Mouse (Mus musculus): Measurements from ENCODE around the gene Hamp2. TPM values are rescaled to one million over a fixed set of nuclear protein-coding genes. Genes with fewer than 3 reads are reported as not detected.
A peak's percentile ranks its signal among the peaks of the same experiment; 100 is the strongest.
"Not testable (repeated sequence)": the region's sequence is repeated elsewhere in the genome, so short reads cannot be mapped to it uniquely, and the experiment has no call there.

Gene Hamp2
- not detected in 2 replicates for polyA plus RNA-seq (2012; ENCODE audit: insufficient read depth, low replicate concordance)

- not testable (repeated sequence) for H3K36me3 ChIP-seq (replicated peaks; ENCODE audit: low read length); H3K4me1 ChIP-seq
Measured at GRCm38 (mm10) chr7:30924581-30924980, at the start of gene Hamp2. Gene Hamp2 (minus strand): TSS chr7:30924681.

DNA sequence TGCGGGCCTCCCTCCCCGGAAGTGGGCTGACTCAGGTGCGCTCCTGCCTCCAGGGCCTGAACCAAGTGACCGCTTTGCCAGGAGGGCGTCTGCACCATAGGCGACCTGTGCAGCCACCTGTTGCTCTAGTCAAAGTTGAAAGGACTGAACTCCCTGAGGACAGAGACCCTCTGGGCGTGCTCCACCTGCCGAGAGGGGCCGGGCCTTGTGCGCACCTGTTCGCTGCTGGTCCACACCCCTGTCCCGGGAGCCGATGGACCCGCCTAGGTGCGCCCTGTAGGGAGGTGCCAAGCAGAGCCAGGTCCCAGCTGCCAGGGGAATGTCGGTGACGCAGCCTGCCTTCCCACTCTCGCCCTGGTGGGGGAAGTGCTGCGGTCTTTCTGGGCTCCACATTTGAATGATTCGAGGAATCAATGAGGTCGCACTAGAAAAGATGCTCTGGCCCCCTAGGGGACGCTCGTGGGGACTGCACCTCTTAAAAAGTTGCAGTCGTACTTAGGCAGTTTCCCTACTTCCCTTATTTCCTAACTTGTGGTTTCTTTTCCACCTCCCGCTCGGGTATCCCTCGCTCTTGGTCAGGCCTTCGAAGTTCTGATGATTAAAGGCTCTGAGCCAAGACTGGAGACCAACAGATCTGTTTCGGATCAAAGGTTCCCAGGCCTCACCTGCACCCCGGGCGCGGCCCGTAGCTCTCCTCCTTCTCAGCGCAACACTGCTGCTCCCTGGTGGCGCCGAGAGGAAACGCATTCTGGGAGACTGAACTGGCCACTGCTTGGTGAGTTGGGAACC lies 49.2 kb upstream of the Hamp2 start, which contains the start of gene Fam187b:
TSS of gene Fam187b (plus strand) at position 290 of the 789 bp plus-strand sequence.
- Histone ChIP-seq H3K36me3 (replicated peaks; ENCODE audit: low read length) (no peaks in the 10 kb centered on the region), H3K9me3 (peaks cover 2% of the 10 kb centered on the region; the same call in 1 of the 2 replicates), H3K27me3 (replicated peaks) (peaks cover 22% of the 10 kb centered on the region), H3K4me1 (peaks cover 23% of the 10 kb centered on the region), H3K4me3 (replicated peaks) (peak within 1 kb of the TSS; percentile 91)
- no peak for TF ChIP-seq FLI1 (IDR thresholded peaks at IDR 0.05; ENCODE audit: low read length)
- no peak for TF ChIP-seq GATA1 (IDR thresholded peaks at IDR 0.05; ENCODE audit: borderline replicate concordance, low read length)

More at GRCm38 (mm10) chr7:30924581-30924980, at the start of gene Hamp2:
- not testable (repeated sequence) for H3K4me3 ChIP-seq (replicated peaks); H3K9me3 ChIP-seq
- peaks cover 11% of the 10 kb centered on the region for H3K27me3 ChIP-seq (replicated peaks)

DNA sequence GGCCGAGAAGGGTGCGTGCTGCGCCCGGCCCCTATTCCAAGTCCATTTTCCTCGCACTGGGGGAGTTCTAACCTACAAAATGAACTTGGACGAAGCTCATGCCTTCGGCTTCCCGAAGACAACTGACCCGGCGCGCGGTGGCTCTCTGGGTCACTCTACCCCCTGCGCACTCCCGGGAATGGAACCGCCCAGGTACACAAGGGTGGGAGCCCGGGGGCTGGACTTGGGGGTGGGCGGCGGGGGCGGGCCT lies 48.7 kb upstream of the Hamp2 start, which contains the start of gene Lsr:
TSS of gene Lsr (minus strand) at position 214 of the 250 bp plus-strand sequence.
- Histone ChIP-seq H3K4me1 (peaks cover 23% of the 10 kb centered on the region), H3K4me3 (replicated peaks) (peak within 1 kb of the TSS; percentile 91)

GRCm38 (mm10) chr7:30972426-30973250 lies 48.2 kb upstream of the Hamp2 start:
- TF ChIP-seq GATA1 (IDR thresholded peaks at IDR 0.05; ENCODE audit: borderline replicate concordance, low read length): no peak
- no peak for TF ChIP-seq FLI1 (IDR thresholded peaks at IDR 0.05; ENCODE audit: low read length)
- no peak overlapping the region for H3K4me3 ChIP-seq (replicated peaks)
- no peaks in the 10 kb centered on the region for H3K36me3 ChIP-seq (replicated peaks; ENCODE audit: low read length)

More for the DNA sequence above, 48.7 kb upstream of the Hamp2 start, which contains the start of gene Lsr:
- Histone ChIP-seq H3K27me3 (replicated peaks) (peaks cover 22% of the 10 kb centered on the region), H3K9me3 (no peaks in the 10 kb centered on the region), H3K36me3 (replicated peaks; ENCODE audit: low read length) (no peaks in the 10 kb centered on the region)
- TF ChIP-seq FLI1 (IDR thresholded peaks at IDR 0.05; ENCODE audit: low read length) (no peak), GATA1 (IDR thresholded peaks at IDR 0.05; ENCODE audit: borderline replicate concordance, low read length) (no peak)

GRCm38 (mm10) chr7:30971901-30972300 lies 47.4 kb upstream of the Hamp2 start:
- TF ChIP-seq FLI1 (IDR thresholded peaks at IDR 0.05; ENCODE audit: low read length): no peak
- TF ChIP-seq GATA1 (IDR thresholded peaks at IDR 0.05; ENCODE audit: borderline replicate concordance, low read length): no peak
- peak overlapping the region; percentile 42 for H3K4me3 ChIP-seq (replicated peaks)

More at GRCm38 (mm10) chr7:30972426-30973250, 48.2 kb upstream of the Hamp2 start:
- peaks cover 23% of the 10 kb centered on the region for H3K27me3 ChIP-seq (replicated peaks)
- H3K9me3 ChIP-seq: no peaks in the 10 kb centered on the region
- peaks cover 23% of the 10 kb centered on the region for H3K4me1 ChIP-seq

GRCm38 (mm10) chr7:30969174-30969573 lies 44.7 kb upstream of the Hamp2 start:
- Histone ChIP-seq H3K4me1 (peaks cover 35% of the 10 kb centered on the region), H3K4me3 (replicated peaks) (no peak overlapping the region), H3K36me3 (replicated peaks; ENCODE audit: low read length) (no peaks in the 10 kb centered on the region), H3K9me3 (no peaks in the 10 kb centered on the region), H3K27me3 (replicated peaks) (peaks cover 28% of the 10 kb centered on the region)
- TF ChIP-seq GATA1 (IDR thresholded peaks at IDR 0.05; ENCODE audit: borderline replicate concordance, low read length) (no peak), FLI1 (IDR thresholded peaks at IDR 0.05; ENCODE audit: low read length) (no peak)

More at GRCm38 (mm10) chr7:30971901-30972300, 47.4 kb upstream of the Hamp2 start:
- Histone ChIP-seq H3K36me3 (replicated peaks; ENCODE audit: low read length) (no peaks in the 10 kb centered on the region), H3K27me3 (replicated peaks) (peaks cover 25% of the 10 kb centered on the region), H3K9me3 (no peaks in the 10 kb centered on the region), H3K4me1 (peaks cover 23% of the 10 kb centered on the region)

GRCm38 (mm10) chr7:30968611-30969010 lies 44.1 kb upstream of the Hamp2 start:
- no peak overlapping the region for H3K4me3 ChIP-seq (replicated peaks)
- no peak for TF ChIP-seq FLI1 (IDR thresholded peaks at IDR 0.05; ENCODE audit: low read length)
- no peak for TF ChIP-seq GATA1 (IDR thresholded peaks at IDR 0.05; ENCODE audit: borderline replicate concordance, low read length)
- no peaks in the 10 kb centered on the region for H3K9me3 ChIP-seq
- no peaks in the 10 kb centered on the region for H3K36me3 ChIP-seq (replicated peaks; ENCODE audit: low read length)
- H3K27me3 ChIP-seq (replicated peaks): peaks cover 27% of the 10 kb centered on the region
- peaks cover 34% of the 10 kb centered on the region for H3K4me1 ChIP-seq

DNA sequence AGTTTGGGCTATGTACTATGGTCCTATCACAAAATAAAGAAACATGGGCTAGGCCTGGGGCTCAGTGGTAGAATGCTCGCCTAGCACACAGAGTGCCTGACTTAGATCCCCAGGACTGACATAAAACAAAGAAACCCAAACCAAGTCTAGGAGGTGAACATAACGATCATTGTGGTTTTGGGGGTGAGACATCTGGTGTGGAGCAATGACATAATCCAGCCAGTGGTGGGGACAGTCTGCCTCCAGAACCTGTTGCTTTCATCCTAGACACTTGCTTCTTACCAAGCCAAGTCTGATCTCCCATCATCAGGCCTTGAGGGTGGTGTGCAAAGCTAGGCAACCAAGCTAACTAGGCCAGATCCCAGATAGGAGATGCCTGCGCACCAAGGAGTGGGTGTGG lies 42.2 kb upstream of the Hamp2 start:
- no peaks in the 10 kb centered on the region for H3K9me3 ChIP-seq
- TF ChIP-seq FLI1 (IDR thresholded peaks at IDR 0.05; ENCODE audit: low read length): no peak
- TF ChIP-seq GATA1 (IDR thresholded peaks at IDR 0.05; ENCODE audit: borderline replicate concordance, low read length): no peak
- H3K4me1 ChIP-seq: peaks cover 38% of the 10 kb centered on the region
- H3K36me3 ChIP-seq (replicated peaks; ENCODE audit: low read length): no peaks in the 10 kb centered on the region
- H3K27me3 ChIP-seq (replicated peaks): peaks cover 8% of the 10 kb centered on the region
- no peak overlapping the region for H3K4me3 ChIP-seq (replicated peaks)

GRCm38 (mm10) chr7:30965677-30966076 lies 41.2 kb upstream of the Hamp2 start:
- H3K4me3 ChIP-seq (replicated peaks): no peak overlapping the region
- H3K4me1 ChIP-seq: peaks cover 44% of the 10 kb centered on the region
- H3K9me3 ChIP-seq: no peaks in the 10 kb centered on the region
- H3K27me3 ChIP-seq (replicated peaks): peaks cover 5% of the 10 kb centered on the region
- TF ChIP-seq FLI1 (IDR thresholded peaks at IDR 0.05; ENCODE audit: low read length) (no peak), GATA1 (IDR thresholded peaks at IDR 0.05; ENCODE audit: borderline replicate concordance, low read length) (no peak)
- H3K36me3 ChIP-seq (replicated peaks; ENCODE audit: low read length): no peaks in the 10 kb centered on the region

DNA sequence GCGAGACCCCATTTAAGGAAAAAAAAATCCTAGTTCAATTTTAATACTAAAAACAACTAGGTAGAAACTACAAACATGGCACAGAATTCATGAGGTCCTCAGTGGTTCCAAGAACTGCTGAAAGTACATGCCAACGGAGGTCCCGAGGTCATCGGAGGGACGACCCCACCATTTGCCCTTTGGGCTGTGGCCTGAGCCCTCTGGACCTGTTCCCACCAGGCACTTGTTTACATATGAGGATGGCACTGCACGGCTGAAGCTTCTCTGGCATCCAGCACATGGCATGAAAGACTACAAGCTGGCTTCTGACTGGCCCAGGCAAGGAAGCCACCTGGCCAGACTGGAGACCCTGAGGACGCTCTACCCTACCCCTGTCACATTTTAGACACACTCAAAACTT lies 39.9 kb upstream of the Hamp2 start:
- no peak for TF ChIP-seq FLI1 (IDR thresholded peaks at IDR 0.05; ENCODE audit: low read length)
- TF ChIP-seq GATA1 (IDR thresholded peaks at IDR 0.05; ENCODE audit: borderline replicate concordance, low read length): no peak
- H3K9me3 ChIP-seq: no peaks in the 10 kb centered on the region
- H3K4me3 ChIP-seq (replicated peaks): no peak overlapping the region

More for the DNA sequence above, 39.9 kb upstream of the Hamp2 start:
- peaks cover 46% of the 10 kb centered on the region for H3K4me1 ChIP-seq
- H3K27me3 ChIP-seq (replicated peaks): peaks cover 5% of the 10 kb centered on the region
- H3K36me3 ChIP-seq (replicated peaks; ENCODE audit: low read length): peaks cover 5% of the 10 kb centered on the region
